Mouse (Mus musculus) kidney, adult 2 months (tissue): Measurements from ENCODE around the gene Acad9.

Source experiments
- CTCF ChIP-seq: fragments of 200-500 bp; conservative IDR thresholded peaks from 2 replicates; pipeline ENCODE4 v1.5.1; 2011; ENCODE audit warnings: low read depth, mild to moderate bottlenecking, control low read depth, low read length, moderate library complexity, mixed read lengths; ENCODE audit not compliant: insufficient read depth, insufficient read length
- POLR2A ChIP-seq: fragments of 200-500 bp; IDR thresholded peaks from one replicate; pipeline ENCODE4 v1.6.1; 2011; ENCODE audit warnings: low read depth, low read length, control low read depth

GRCm38 (mm10) chr3:36083381-36083780, 17.6 kb downstream of the Acad9 start:
- TF ChIP-seq CTCF = no peak
- TF ChIP-seq POLR2A = no peak
